ENCODE assay signal across 15 mouse cellular contexts in the genomic region with DNA sequence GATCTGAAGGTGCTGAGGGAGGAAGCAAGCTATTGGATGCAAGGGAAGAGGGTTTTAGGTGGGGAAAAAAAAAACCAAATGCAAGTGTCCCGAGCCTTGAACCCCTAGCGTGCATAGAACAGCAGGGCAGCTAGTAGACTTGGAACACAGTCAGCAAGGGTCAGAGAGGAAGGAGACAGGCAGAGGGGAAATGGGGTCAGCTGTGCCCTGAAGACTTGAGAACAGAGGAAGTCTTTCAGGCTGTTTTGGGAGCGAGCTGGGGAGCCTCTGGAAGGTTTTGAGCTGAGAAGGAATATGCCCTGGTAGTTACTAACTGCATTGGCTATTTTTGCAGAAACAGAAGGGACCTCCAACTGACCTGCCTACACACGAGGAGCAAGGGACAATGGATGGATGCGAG.
DNase-seq lines count a peak whose midpoint lies in the region; ATAC-seq lines count a peak whose summit lies in the region.
"Had no signal": no experiment of that assay in that cellular context is flagged by ENCODE, and none has a peak within 500 bp of the region (broad histone marks: within the 10 kb centered on the region; RNA-seq: fewer than 3 reads in every experiment).

No protein-coding gene starts in this region.

- H3K4me3 ChIP-seq in intestine, embryonic 15.5 days (replicated peaks) = no peak overlapping the region
- H3K4me3 ChIP-seq: limb, embryonic 15.5 days; neural tube, embryonic 12.5 days had no signal

- no peak for ATAC-seq in intestine, embryonic 15.5 days
- ATAC-seq: Patski had no signal

- 0 out of 2 replicates have a peak, but pooled peaks cover 10% of the 10 kb centered on the region for H3K4me1 ChIP-seq in intestine, embryonic 15.5 days (replicated peaks)
- H3K4me1 ChIP-seq: neural tube, embryonic 12.5 days had no signal

- no peaks in the 10 kb centered on the region for H3K36me3 ChIP-seq in intestine, embryonic 15.5 days
- H3K36me3 ChIP-seq: limb, embryonic 15.5 days; neural tube, embryonic 12.5 days had no signal

- WGBS in intestine, embryonic 15.5 days = 74% methylated on average over 5 of the region's 5 CpGs

- no peaks in the 10 kb centered on the region for H3K27me3 ChIP-seq in intestine, embryonic 15.5 days (replicated peaks)
- H3K27me3 ChIP-seq: CH12.LX; limb, embryonic 15.5 days; neural tube, embryonic 12.5 days; Patski had no signal

- H3K9ac ChIP-seq in intestine, embryonic 15.5 days = no peak overlapping the region
- H3K9ac ChIP-seq: limb, embryonic 15.5 days; neural tube, embryonic 12.5 days had no signal

- H3K27ac ChIP-seq in intestine, embryonic 15.5 days = no peak overlapping the region
- H3K27ac ChIP-seq: limb, embryonic 15.5 days; neural tube, embryonic 12.5 days had no signal

- peak; percentile 4 for DNase-seq in adrenal gland, postnatal 10 days
- DNase-seq in adrenal gland, postnatal 4 days (ENCODE audit: low spot score in 2 of 2) = no peak
- peak; percentile 10 for DNase-seq in kidney, adult 9 months
- DNase-seq in kidney, postnatal 14 days = no peak
- DNase-seq in lung, postnatal 10 days = peak; percentile 34
- DNase-seq in lung, postnatal 4 days = no peak
- peak; percentile 36 for DNase-seq in brain, adult 2 months (ENCODE audit: low read depth, low spot score)
- DNase-seq: cerebellum, postnatal 14 days; heart, postnatal 14 days; kidney, postnatal 10 days had no signal

- H3K9me3 ChIP-seq in intestine, embryonic 15.5 days = no peaks in the 10 kb centered on the region
- H3K9me3 ChIP-seq: limb, embryonic 15.5 days; neural tube, embryonic 12.5 days had no signal

- H3K4me2 ChIP-seq in intestine, embryonic 15.5 days (replicated peaks) = no peak overlapping the region
- H3K4me2 ChIP-seq: limb, embryonic 15.5 days; neural tube, embryonic 12.5 days had no signal

Comparison
In these comparisons a context has a peak if more than half of its experiments do, and no peak if none do; other contexts are left out.
1. DNase-seq: peak in adrenal gland, postnatal 10 days (single experiment), kidney, adult 9 months (single experiment), lung, postnatal 10 days (single experiment) and brain, adult 2 months (single experiment); none in adrenal gland, postnatal 4 days (0 of 2), kidney, postnatal 14 days (single experiment) and lung, postnatal 4 days (0 of 2).